Comparison of ENCODE assay signal across 6 mouse cellular contexts in the genomic region with DNA sequence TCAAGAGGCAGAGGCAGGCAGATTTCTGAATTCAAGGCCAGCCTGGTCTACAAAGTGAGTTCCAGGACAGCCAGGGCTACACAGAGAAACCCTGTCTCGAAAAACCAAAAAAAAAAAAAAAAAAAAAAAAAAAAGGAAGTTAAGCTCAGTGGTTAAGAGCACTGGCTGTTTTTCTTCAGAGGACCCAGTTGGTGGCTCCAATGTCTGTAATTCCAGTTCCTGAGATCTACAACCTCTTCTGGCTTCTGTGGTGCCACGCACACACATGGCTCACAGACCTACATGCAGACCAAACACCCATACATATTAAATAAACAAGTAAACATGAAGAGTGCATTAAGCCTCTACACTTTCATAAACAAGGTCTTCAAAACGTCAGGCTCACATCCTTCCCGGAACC. TPM values are rescaled to one million over a fixed set of nuclear protein-coding genes. Genes with fewer than 3 reads are reported as not detected.
A peak's percentile ranks its signal among the peaks of the same experiment; 100 is the strongest.
DNase-seq lines count a peak whose midpoint lies in the region; ATAC-seq and TF ChIP-seq lines count a peak whose summit lies in the region.
"Not testable (repeated sequence)": the region's sequence is repeated elsewhere in the genome, so short reads cannot be mapped to it uniquely, and the experiment has no call there.

No protein-coding gene starts in this region.

- H3K9me3 ChIP-seq in CH12.LX (replicated peaks; ENCODE audit: low read length); liver, embryonic 13.5 days (replicated peaks); liver, embryonic 16.5 days (replicated peaks; ENCODE audit: control insufficient read depth, low read length); megakaryocyte, embryonic 14.5 days: not testable (repeated sequence)

- not testable (repeated sequence) for TF ChIP-seq CTCF in CH12.LX (conservative IDR thresholded peaks at IDR 0.05 in 1 of 2, IDR thresholded peaks at IDR 0.05 in 1 of 2; ENCODE audit: low read depth in 2 of 2, low read length in 2 of 2); bone marrow, adult 2 months (IDR thresholded peaks at IDR 0.05; ENCODE audit: control insufficient read depth, insufficient read depth, low read length)

- peaks cover 29 to 71% of the 10 kb centered on the region in 2 experiments for H3K4me1 ChIP-seq in CH12.LX (ENCODE audit: control insufficient read depth in 1 of 2, insufficient read depth in 2 of 2)
- peaks cover 16% of the 10 kb centered on the region for H3K4me1 ChIP-seq in bone marrow, adult 2 months (ENCODE audit: control insufficient read depth, insufficient read depth, low read length)
- peaks cover 93% of the 10 kb centered on the region for H3K4me1 ChIP-seq in liver, embryonic 13.5 days (replicated peaks)
- H3K4me1 ChIP-seq in liver, embryonic 16.5 days (ENCODE audit: control insufficient read depth, low read depth, low read length), result peaks cover 71% of the 10 kb centered on the region
- peaks cover 85% of the 10 kb centered on the region for H3K4me1 ChIP-seq in megakaryocyte, embryonic 14.5 days

- not testable (repeated sequence) for DNase-seq in CH12.LX (ENCODE audit: extremely low read depth); liver, embryonic 13.5 days
- peak; percentile 57 for DNase-seq in induced T-regulatory cell, adult 2 months (ENCODE audit: low read depth)

- 20% methylated on average over 4 of the region's 4 CpGs for WGBS in bone marrow, adult 2 months
- WGBS in liver, embryonic 13.5 days (ENCODE audit: insufficient replicate concordance), result 29% methylated on average over 4 of the region's 4 CpGs
- 37% methylated on average over 3 of the region's 4 CpGs for WGBS in liver, embryonic 16.5 days (ENCODE audit: insufficient replicate concordance)

- not testable (repeated sequence) for TF ChIP-seq RAD21 in CH12.LX (IDR thresholded peaks at IDR 0.05; ENCODE audit: low read depth, low read length)

- not testable (repeated sequence) for TF ChIP-seq POLR2A in CH12.LX (IDR thresholded peaks at IDR 0.05; ENCODE audit: low read depth, low read length); bone marrow, adult 2 months (IDR thresholded peaks at IDR 0.05; ENCODE audit: borderline replicate concordance, control insufficient read depth, low read depth, low read length)

- peaks cover 0 to 18% of the 10 kb centered on the region in 2 experiments for H3K36me3 ChIP-seq in CH12.LX (replicated peaks in 1 of 2; ENCODE audit: control insufficient read depth in 1 of 2, insufficient read depth in 1 of 2, low read length in 1 of 2)
- not testable (repeated sequence) for H3K36me3 ChIP-seq in liver, embryonic 13.5 days; liver, embryonic 16.5 days (ENCODE audit: control insufficient read depth, insufficient read depth)
- peaks cover 22% of the 10 kb centered on the region for H3K36me3 ChIP-seq in megakaryocyte, embryonic 14.5 days (replicated peaks; ENCODE audit: low read length)

- H3K4me3 ChIP-seq in CH12.LX (replicated peaks in 1 of 3; ENCODE audit: low read depth in 2 of 3, low read length in 2 of 3, poor library complexity in 1 of 3); liver, embryonic 16.5 days (ENCODE audit: low read depth, low read length): not testable (repeated sequence)
- peak overlapping the region; percentile 55 for H3K4me3 ChIP-seq in bone marrow, adult 2 months (replicated peaks; ENCODE audit: control insufficient read depth, low read depth, low read length)
- 0 out of 2 replicates have a peak overlapping the region, but pooled peaks have one; percentile 11 for H3K4me3 ChIP-seq in liver, embryonic 13.5 days (replicated peaks)
- peak overlapping the region; percentile 88 for H3K4me3 ChIP-seq in megakaryocyte, embryonic 14.5 days (replicated peaks)

- in situ Hi-C loops in CH12.LX (cut with MboI; ENCODE audit: low pct_ligation_motif_present, low pct_unique_long_range_greater_than_20kb, low sequenced_read_pairs), result not testable (repeated sequence)

- not testable (repeated sequence) for H3K27me3 ChIP-seq in CH12.LX (replicated peaks); liver, embryonic 13.5 days; liver, embryonic 16.5 days (ENCODE audit: control insufficient read depth, insufficient read depth, low read depth, low read length); megakaryocyte, embryonic 14.5 days (replicated peaks)

- not testable (repeated sequence) for H3K9ac ChIP-seq in CH12.LX (ENCODE audit: insufficient read depth, low read depth); liver, embryonic 16.5 days (ENCODE audit: low read depth, low read length)
- H3K9ac ChIP-seq in liver, embryonic 13.5 days, result peak overlapping the region; percentile 12; the same call in 1 of the 2 replicates

- H3K79me2 ChIP-seq in CH12.LX (replicated peaks; ENCODE audit: control insufficient read depth, extremely low read depth, insufficient read depth, poor library complexity, severe bottlenecking), result peaks cover 95% of the 10 kb centered on the region

- dilution Hi-C loops in CH12.LX (cut with MboI; ENCODE audit: extremely low pct_ligation_motif_present, extremely low pct_unique_long_range_greater_than_20kb, low sequenced_read_pairs), result not testable (repeated sequence)

- peak overlapping the region; percentile 34; the same call in 1 of the 2 replicates for H3K4me2 ChIP-seq in CH12.LX (ENCODE audit: insufficient read depth, low read depth, poor library complexity, severe bottlenecking)
- peak overlapping the region; percentile 44 for H3K4me2 ChIP-seq in liver, embryonic 13.5 days
- H3K4me2 ChIP-seq in liver, embryonic 16.5 days (ENCODE audit: low read depth, low read length), result 0 out of 2 replicates have a peak overlapping the region, but pooled peaks have one; percentile 9

- TF ChIP-seq EP300 in CH12.LX (IDR thresholded peaks at IDR 0.05; ENCODE audit: low read length), result not testable (repeated sequence)

- not testable (repeated sequence) for H3K27ac ChIP-seq in CH12.LX (ENCODE audit: insufficient read depth, low read depth)
- peak overlapping the region; percentile 36; the same call in 1 of the 2 replicates for H3K27ac ChIP-seq in bone marrow, adult 2 months (ENCODE audit: control insufficient read depth, insufficient read depth, low read depth, low read length, poor library complexity)
- H3K27ac ChIP-seq in liver, embryonic 13.5 days, result peak overlapping the region; percentile 56
- peak overlapping the region; percentile 28; the same call in 1 of the 2 replicates for H3K27ac ChIP-seq in liver, embryonic 16.5 days (ENCODE audit: low read length)

- not testable (repeated sequence) for ATAC-seq in liver, embryonic 13.5 days (ENCODE audit: low read depth); liver, embryonic 16.5 days (ENCODE audit: low read depth)

TF ChIP-seq in CH12.LX, 34 proteins besides CTCF, POLR2A, EP300 and RAD21:
- peak; percentile 86 for TF ChIP-seq ZNF384 (IDR thresholded peaks at IDR 0.05; ENCODE audit: low read depth, low read length)

RNA-seq across cellular contexts. Expression of a gene that starts 12.4 kb away (rescaled TPM):
- 8.1 and 8.3 TPM in 2 replicates for total RNA-seq in CH12.LX (2012; rRNA removed)
- 17.0 TPM in 2 replicates for total RNA-seq in CH12.LX (2014; rRNA removed)
- polyA plus RNA-seq in CH12.LX (2012; ENCODE audit: insufficient read length, low read depth), result 20.2 and 22.3 TPM in 2 replicates
- 13.8 and 18.7 TPM in 2 replicates for polyA plus RNA-seq in bone marrow, adult 2 months (2011; ENCODE audit: insufficient read depth, insufficient read length, low replicate concordance, missing spikeins)
- 4.0 and 5.1 TPM in 2 replicates for polyA plus RNA-seq in liver, embryonic 13.5 days (2015; fragmentation: Nextera tagmentation; extraction: Ambion mirVana)
- polyA plus RNA-seq in liver, embryonic 16.5 days (2015; fragmentation: Nextera tagmentation; extraction: Ambion mirVana), result 3.3 and 3.7 TPM in 2 replicates
- polyA plus RNA-seq in megakaryocyte, embryonic 14.5 days (2012; ENCODE audit: insufficient read depth, low replicate concordance), result 15.8 and 22.7 TPM in 2 replicates
